Mouse (Mus musculus) megakaryocyte-erythroid progenitor cell, adult 5-6 weeks (primary cell): ENCODE results near the gene Flna. TPM values are rescaled to one million over a fixed set of nuclear protein-coding genes. Genes with fewer than 3 reads are reported as not detected.
"Not testable (repeated sequence)": the region's sequence is repeated elsewhere in the genome, so short reads cannot be mapped to it uniquely, and the experiment has no call there.

Experiments
- ATAC-seq: replicated peaks from 2 replicates; pipeline ENCODE4 v1.8.0; 2016; ENCODE audit warnings: mild to moderate bottlenecking, inconsistent platforms; ENCODE audit not compliant: severe bottlenecking, poor library complexity, low FRiP score, low TSS enrichment
- total RNA-seq, 2 experiments: library from RNA; stranded (forward) in 1 of 2; stranded (reverse) in 1 of 2; fragments of 200-1000, 215-1000 nt in 1 of 2; fragments of >200 nt in 1 of 2; fragmentation: Nextera tagmentation in 1 of 2; gene quantifications; 2 replicates each; pipeline ENCODE4 v1.2.3; 2014 to 2017

Gene Flna
- total RNA-seq, 2 experiments from 2014 or later, result 118 to 337 TPM

- ATAC-seq, result no peak
Measured at GRCm38 (mm10) chrX:74248651-74249050, 969 bp downstream of the Flna start.

DNA sequence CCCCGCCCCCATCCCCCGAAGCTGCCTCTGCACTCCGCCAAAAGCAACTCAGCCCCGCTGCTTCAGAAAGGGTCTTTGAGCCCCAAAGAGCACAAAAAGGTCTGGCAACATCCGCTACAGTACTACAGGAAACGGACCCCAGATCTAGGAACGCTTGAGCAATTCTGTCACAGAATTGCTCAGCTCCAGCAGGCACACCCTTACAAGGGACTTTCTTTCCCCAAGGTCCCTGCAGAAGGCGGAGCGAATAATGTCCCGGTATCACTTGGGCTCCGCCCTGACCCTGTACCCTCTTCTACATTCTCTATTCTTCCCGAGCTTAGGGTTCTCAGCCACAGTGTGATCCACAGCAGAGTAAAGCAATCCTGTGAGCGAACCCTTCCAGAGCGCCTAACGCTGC lies 2.9 kb downstream of the Flna start:
- ATAC-seq, result no peak

GRCm38 (mm10) chrX:74246213-74246681 lies 3.4 kb downstream of the Flna start:
- ATAC-seq, result peak; percentile 79

- peak; percentile 62 for ATAC-seq
Measured at GRCm38 (mm10) chrX:74245687-74246086, 3.9 kb downstream of the Flna start.

DNA sequence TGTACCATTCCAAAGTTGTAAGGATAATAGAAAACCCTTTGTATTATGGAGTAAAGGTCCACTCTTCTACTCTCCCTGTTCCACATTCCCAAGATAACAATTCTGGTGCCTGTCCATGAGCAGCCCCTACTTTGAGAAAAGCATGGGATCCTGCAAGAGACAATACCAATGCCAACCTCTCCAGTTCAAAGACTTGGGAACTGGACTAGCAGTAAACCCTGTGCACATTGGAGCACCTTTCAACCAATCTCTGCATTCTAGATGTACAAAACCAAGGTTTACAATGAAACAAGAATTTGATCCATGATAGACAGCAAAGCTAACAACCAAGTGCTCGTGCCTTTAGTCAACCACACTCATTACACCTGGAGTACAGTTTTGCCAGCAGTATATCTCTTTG lies 4.5 kb downstream of the Flna start:
- no peak for ATAC-seq

DNA sequence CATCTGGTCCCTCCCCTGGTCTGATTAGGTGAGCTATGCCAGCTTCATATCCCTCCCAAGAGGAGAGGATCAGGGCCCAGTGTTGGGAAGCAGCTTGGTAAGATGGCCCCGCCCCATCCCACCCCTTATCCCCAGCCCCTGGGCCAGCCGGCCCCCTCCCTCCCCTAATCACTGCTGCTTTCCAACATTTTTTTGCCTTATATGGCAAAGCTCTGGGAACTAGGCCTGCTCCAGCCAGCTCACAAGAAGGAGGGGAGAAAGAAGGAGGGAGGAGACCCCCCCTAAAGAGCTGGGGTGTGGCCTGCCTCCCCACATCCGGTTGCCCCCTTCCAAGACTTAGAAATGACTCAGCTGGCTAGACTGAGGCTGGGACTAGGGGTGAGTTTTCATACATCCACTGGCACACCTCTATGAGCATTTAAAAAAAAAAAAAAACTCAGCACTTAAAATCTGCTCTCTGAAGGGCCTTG lies 5.0 kb downstream of the Flna start:
- ATAC-seq, result no peak

DNA sequence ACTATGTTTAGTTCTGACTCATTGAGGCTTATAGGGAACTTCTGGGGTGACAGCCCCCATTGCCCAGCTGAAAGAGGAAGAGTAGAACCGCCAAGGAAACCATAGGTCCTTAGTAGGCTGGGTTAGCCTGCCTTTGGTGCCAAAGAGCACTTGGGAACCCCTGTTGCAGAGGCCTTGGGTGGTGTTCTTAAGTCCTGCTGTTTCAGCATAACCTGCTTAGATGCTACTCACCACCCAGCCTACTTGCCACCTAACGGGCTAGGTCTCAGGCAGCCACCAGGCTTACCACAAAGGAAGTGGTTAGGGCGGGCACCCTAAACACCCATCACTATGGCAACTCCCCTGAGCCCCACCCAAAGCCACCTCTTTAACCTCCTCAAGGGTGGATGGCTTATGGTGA lies 5.8 kb downstream of the Flna start:
- peak; percentile 83 for ATAC-seq

GRCm38 (mm10) chrX:74243396-74243795 lies 6.2 kb downstream of the Flna start:
- no peak for ATAC-seq

DNA sequence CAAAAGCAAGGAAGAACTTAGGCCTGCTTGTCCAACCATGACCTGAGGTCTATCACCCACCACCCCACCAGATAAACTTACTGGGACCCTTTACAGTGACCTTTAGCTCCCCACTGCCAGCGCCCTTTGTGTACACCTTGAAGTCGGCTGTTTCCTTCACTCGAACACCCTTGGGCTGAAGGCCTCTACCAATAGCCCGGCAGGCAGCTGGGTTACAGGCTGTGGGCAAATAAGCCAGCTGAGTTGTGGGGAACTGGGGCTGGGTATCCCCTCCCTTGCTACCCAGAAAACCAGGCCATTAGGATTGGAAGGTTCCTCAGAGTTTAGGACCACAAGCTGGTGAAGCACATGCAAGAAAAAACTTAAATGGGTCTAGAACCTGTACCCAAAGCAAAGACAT lies 9.3 kb downstream of the Flna start:
- no peak for ATAC-seq

DNA sequence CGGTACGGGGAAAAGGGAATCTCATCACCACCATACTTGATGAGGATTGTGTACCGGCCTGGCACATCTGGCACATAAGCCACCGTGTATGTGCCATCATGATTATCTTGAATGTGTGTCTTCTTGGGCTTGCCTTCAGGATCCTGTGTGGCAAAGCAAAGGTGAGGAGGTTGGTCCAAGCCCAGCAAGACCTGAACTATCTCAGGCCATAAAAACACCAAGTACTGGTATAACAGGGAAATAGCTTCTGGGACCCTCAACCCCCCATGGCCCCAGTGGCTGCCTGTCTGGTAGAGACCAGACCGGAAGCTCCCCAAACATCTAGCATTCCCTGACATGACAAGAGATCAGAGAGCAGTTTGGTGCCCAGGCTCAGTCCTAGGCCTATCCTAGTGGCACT lies 16.4 kb downstream of the Flna start:
- ATAC-seq, result no peak

DNA sequence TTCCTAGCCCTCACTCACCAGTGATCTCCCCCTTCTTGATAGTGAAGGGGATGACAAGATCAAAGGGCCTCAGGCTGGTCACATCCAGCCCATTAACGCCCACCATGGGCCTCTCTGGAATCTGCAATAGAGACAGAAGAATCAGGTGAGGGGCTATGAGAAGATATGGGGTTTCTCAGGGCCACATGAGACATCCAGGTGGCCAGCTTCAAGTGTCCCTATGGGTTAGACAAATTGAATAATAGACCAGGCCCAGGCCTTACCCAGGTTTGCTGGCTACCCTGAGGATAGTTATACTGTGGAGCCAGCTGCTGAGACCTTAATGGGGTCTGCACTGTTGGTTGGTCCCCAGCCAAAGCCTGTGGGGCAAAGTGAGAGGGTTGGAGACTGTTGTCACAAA lies 19.6 kb downstream of the Flna start:
- ATAC-seq, result no peak

DNA sequence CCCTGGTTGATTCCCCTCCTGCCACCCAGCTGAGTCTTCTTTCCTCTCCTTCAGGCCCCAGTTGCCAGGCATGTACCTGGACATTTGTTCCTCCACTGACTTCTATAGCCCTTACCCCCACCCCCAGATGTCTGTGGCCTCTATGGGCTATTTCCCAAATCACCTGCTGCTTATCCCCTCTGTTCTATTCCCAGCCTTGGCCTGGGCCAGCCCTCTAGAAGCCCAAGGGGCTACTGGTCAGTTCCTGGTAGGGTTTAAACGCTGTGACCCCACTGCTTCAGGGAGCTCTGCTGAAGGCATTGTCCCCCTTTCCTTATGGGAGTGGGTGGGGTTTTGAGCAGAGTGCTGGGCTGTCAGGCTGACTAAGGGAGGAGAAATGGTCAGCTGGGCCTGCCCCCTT lies 29.5 kb downstream of the Flna start:
- ATAC-seq, result not testable (repeated sequence)

DNA sequence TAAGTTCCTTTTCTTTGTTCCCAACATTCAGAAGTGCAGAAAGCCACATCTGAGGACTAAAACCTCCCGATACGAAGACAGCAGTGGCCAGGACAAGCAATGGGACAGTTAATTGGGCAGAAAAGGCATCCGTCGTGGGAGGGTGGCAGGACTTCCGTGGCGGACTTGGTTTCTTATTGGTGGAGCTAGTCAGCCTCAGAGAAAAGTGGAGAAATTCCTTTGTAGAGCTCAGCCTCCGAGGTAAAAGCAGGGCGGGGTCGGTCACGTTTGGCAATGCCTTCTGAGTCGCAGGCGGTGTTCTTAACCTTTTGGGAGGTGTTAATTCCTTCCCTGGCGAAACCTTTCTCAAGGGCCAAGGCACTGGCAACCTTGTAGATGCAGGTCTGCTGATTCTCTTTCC lies 30.2 kb downstream of the Flna start:
- ATAC-seq, result no peak

DNA sequence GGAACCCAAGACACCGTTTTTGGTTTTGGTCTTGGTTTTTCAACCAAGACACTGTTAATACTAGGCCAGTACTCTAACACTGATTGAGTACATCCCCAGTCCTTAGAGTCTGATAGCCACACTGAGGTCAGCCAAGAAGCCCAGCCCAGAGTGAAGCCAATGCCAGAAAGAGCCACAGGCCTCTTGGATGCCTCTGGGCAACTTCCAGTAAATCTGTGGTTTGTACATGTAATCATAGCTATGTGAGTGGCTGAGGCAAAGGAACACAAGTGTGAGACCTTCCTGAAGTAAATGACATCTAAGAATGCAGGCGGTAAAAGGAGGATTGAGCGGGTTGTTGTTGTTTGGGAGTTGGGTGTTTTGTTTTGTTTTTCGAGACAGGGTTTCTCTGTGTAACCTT lies 31.1 kb downstream of the Flna start:
- no peak for ATAC-seq

- ATAC-seq, result no peak
Measured at GRCm38 (mm10) chrX:74203556-74203955, 46.1 kb downstream of the Flna start.

GRCm38 (mm10) chrX:74176959-74177358 lies 72.7 kb downstream of the Flna start, which contains the start of gene Tktl1:
Gene Tktl1, plus strand, starts transcription at chrX:74177259.
- no peak for ATAC-seq

Other genes with a start within 250 kb of the Flna start
- gene Irak1, start 225.9 kb downstream of the Flna start, total RNA-seq (2014; fragmentation: Nextera tagmentation), result 74.9 and 81.2 TPM in 2 replicates
- gene Irak1, start 225.9 kb downstream of the Flna start, total RNA-seq (2017), result 43.2 and 48.7 TPM in 2 replicates
- not detected in 2 replicates for gene Opn1mw, start 122.4 kb downstream of the Flna start, total RNA-seq (2014; fragmentation: Nextera tagmentation)
- gene Opn1mw, start 122.4 kb downstream of the Flna start, total RNA-seq (2017), result not detected in 2 replicates
- gene Mecp2, start 114.5 kb downstream of the Flna start, total RNA-seq (2014; fragmentation: Nextera tagmentation), result 21.8 and 22.9 TPM in 2 replicates
- 12.9 and 17.9 TPM in 2 replicates for gene Mecp2, start 114.5 kb downstream of the Flna start, total RNA-seq (2017)
- gene Tex28, start 82.0 kb downstream of the Flna start, total RNA-seq (2014; fragmentation: Nextera tagmentation), result not detected in 2 replicates
- not detected in 2 replicates for gene Tex28, start 82.0 kb downstream of the Flna start, total RNA-seq (2017)
- not detected in 2 replicates for gene Tktl1, start 72.6 kb downstream of the Flna start, total RNA-seq (2014; fragmentation: Nextera tagmentation)
- gene Tktl1, start 72.6 kb downstream of the Flna start, total RNA-seq (2017), result not detected in 2 replicates
- gene Emd, start 4.9 kb upstream of the Flna start, total RNA-seq (2014; fragmentation: Nextera tagmentation), result 67.1 and 96.2 TPM in 2 replicates
- 74.5 and 113 TPM in 2 replicates for gene Emd, start 4.9 kb upstream of the Flna start, total RNA-seq (2017)
- gene Rpl10, start 21.0 kb upstream of the Flna start, total RNA-seq (2014; fragmentation: Nextera tagmentation), result 4,546 and 4,933 TPM in 2 replicates
- gene Rpl10, start 21.0 kb upstream of the Flna start, total RNA-seq (2017), result 1,280 and 1,947 TPM in 2 replicates
- gene Taz, start 32.1 kb upstream of the Flna start, total RNA-seq (2014; fragmentation: Nextera tagmentation), result 37.9 and 62.6 TPM in 2 replicates
- gene Taz, start 32.1 kb upstream of the Flna start, total RNA-seq (2017), result 37.0 and 41.7 TPM in 2 replicates
- gene Dnase1l1, start 32.5 kb upstream of the Flna start, total RNA-seq (2014; fragmentation: Nextera tagmentation), result 12.9 and 22.9 TPM in 2 replicates
- gene Dnase1l1, start 32.5 kb upstream of the Flna start, total RNA-seq (2017), result 15.6 and 28.0 TPM in 2 replicates
- gene Atp6ap1, start 47.3 kb upstream of the Flna start, total RNA-seq (2014; fragmentation: Nextera tagmentation), result 91.6 and 95.2 TPM in 2 replicates
- 72.2 and 111 TPM in 2 replicates for gene Atp6ap1, start 47.3 kb upstream of the Flna start, total RNA-seq (2017)
- 105 and 125 TPM in 2 replicates for gene Gdi1, start 55.2 kb upstream of the Flna start, total RNA-seq (2014; fragmentation: Nextera tagmentation)
- gene Gdi1, start 55.2 kb upstream of the Flna start, total RNA-seq (2017), result 12.9 and 19.3 TPM in 2 replicates
- 32.6 and 39.6 TPM in 2 replicates for gene Fam50a, start 63.2 kb upstream of the Flna start, total RNA-seq (2014; fragmentation: Nextera tagmentation)
- gene Fam50a, start 63.2 kb upstream of the Flna start, total RNA-seq (2017), result 62.1 and 75.4 TPM in 2 replicates
- gene Plxna3, start 79.2 kb upstream of the Flna start, total RNA-seq (2014; fragmentation: Nextera tagmentation), result 3.9 and 14.8 TPM in 2 replicates
- 0.80 TPM in 2 replicates for gene Plxna3, start 79.2 kb upstream of the Flna start, total RNA-seq (2017)
- 62.4 and 101 TPM in 2 replicates for gene Lage3, start 103.8 kb upstream of the Flna start, total RNA-seq (2014; fragmentation: Nextera tagmentation)
- gene Lage3, start 103.8 kb upstream of the Flna start, total RNA-seq (2017), result 29.6 and 35.2 TPM in 2 replicates
- 35.0 and 64.6 TPM in 2 replicates for gene Ubl4a, start 123.4 kb upstream of the Flna start, total RNA-seq (2014; fragmentation: Nextera tagmentation)
- gene Ubl4a, start 123.4 kb upstream of the Flna start, total RNA-seq (2017), result 14.1 and 24.5 TPM in 2 replicates
- gene Slc10a3, start 123.5 kb upstream of the Flna start, total RNA-seq (2014; fragmentation: Nextera tagmentation), result 6.7 and 16.4 TPM in 2 replicates
- 11.5 and 11.6 TPM in 2 replicates for gene Slc10a3, start 123.5 kb upstream of the Flna start, total RNA-seq (2017)
- 13.1 and 16.5 TPM in 2 replicates for gene Fam3a, start 143.5 kb upstream of the Flna start, total RNA-seq (2014; fragmentation: Nextera tagmentation)
- 12.8 and 21.1 TPM in 2 replicates for gene Fam3a, start 143.5 kb upstream of the Flna start, total RNA-seq (2017)
- 12.6 and 16.4 TPM in 2 replicates for gene Ikbkg, start 143.5 kb upstream of the Flna start, total RNA-seq (2014; fragmentation: Nextera tagmentation)
- 25.7 and 45.8 TPM in 2 replicates for gene Ikbkg, start 143.5 kb upstream of the Flna start, total RNA-seq (2017)
- 68.0 and 77.7 TPM in 2 replicates for gene G6pdx, start 179.4 kb upstream of the Flna start, total RNA-seq (2014; fragmentation: Nextera tagmentation)
- 47.5 and 77.2 TPM in 2 replicates for gene G6pdx, start 179.4 kb upstream of the Flna start, total RNA-seq (2017)
- gene Gm6880, start 231.6 kb upstream of the Flna start, total RNA-seq (2014; fragmentation: Nextera tagmentation), result not detected in 2 replicates
- not detected in 2 replicates for gene Gm6880, start 231.6 kb upstream of the Flna start, total RNA-seq (2017)